Mouse (Mus musculus) limb, embryonic 11.5 days (tissue): ENCODE results near the gene Wdsub1. TPM values are rescaled to one million over a fixed set of nuclear protein-coding genes. Genes with fewer than 3 reads are reported as not detected.

ENCODE experiments used
- ATAC-seq: fragments of 200-750 bp; cut with Nextera tagmentation; 2 replicates; pipeline ENCODE4 v1.8.0; 2017; ENCODE audit warnings: low read depth; ENCODE audit not compliant: insufficient number of reproducible peaks, low FRiP score, low TSS enrichment
- DNase-seq: peaks from one replicate; pipeline ENCODE4 v3.0.0-alpha.2; 2015; ENCODE audit warnings: low spot score
- H3K27ac ChIP-seq: fragments of 300-500 bp; sonication (generic); replicated peaks from 2 replicates; pipeline ENCODE4 v1.5.1; 2014; ENCODE audit warnings: low read depth, mild to moderate bottlenecking, low read length
- H3K27me3 ChIP-seq: fragments of 300-500 bp; sonication (generic); 2 replicates; pipeline ENCODE4 v1.6.1; 2014; ENCODE audit warnings: mild to moderate bottlenecking, low read length, mixed read lengths; ENCODE audit not compliant: control insufficient read depth, insufficient read depth
- H3K36me3 ChIP-seq: fragments of 300-500 bp; sonication (generic); 2 replicates; pipeline ENCODE4 v1.6.1; 2014; ENCODE audit warnings: mild to moderate bottlenecking, low read length, moderate library complexity, mixed read lengths; ENCODE audit not compliant: control insufficient read depth, insufficient read depth
- H3K4me1 ChIP-seq: fragments of 300-500 bp; sonication (generic); 2 replicates; pipeline ENCODE4 v1.6.1; 2014; ENCODE audit warnings: low read length, mixed read lengths; ENCODE audit not compliant: control insufficient read depth, insufficient read depth
- H3K4me2 ChIP-seq: fragments of 300-500 bp; sonication (generic); 2 replicates; pipeline ENCODE4 v1.6.1; 2014; ENCODE audit warnings: low read depth, mild to moderate bottlenecking, moderate library complexity; ENCODE audit not compliant: severe bottlenecking
- H3K4me3 ChIP-seq: fragments of 300-500 bp; sonication (generic); 2 replicates; pipeline ENCODE4 v1.5.1; 2014; ENCODE audit warnings: low read depth, low read length
- H3K9ac ChIP-seq: fragments of 300-500 bp; sonication (generic); 2 replicates; pipeline ENCODE4 v1.6.1; 2014; ENCODE audit warnings: mild to moderate bottlenecking, low read length
- H3K9me3 ChIP-seq: fragments of 300-500 bp; sonication (generic); 2 replicates; pipeline ENCODE4 v1.6.1; 2016; ENCODE audit warnings: low read length; ENCODE audit not compliant: control insufficient read depth
- WGBS: fragments of 180-500 bp; shearing (Covaris S2); extraction: QIAGEN DNeasy Blood & Tissue Kit; methylation state at CpG from one replicate; pipeline ENCODE4 v1.1.7; 2014; 5-methylcytosine and 5-hydroxymethylcytosine counted together
- polyA plus RNA-seq: library from polyadenylated mRNA; unstranded; fragments of >200 nt; fragmentation: Nextera tagmentation; extraction: Ambion mirVana; gene quantifications from 2 replicates; pipeline ENCODE4 v1.2.1, GENCODE M21; 2014

Wdsub1 gene
- polyA plus RNA-seq, 1 experiment from 2014 or later = 33.5 TPM

- no peak for ATAC-seq
- 0 out of 2 replicates have a peak, but pooled peaks cover 3% of the 10 kb centered on the region for H3K4me1 ChIP-seq
- no peak for DNase-seq
- 47% methylated on average over 4 of the region's 4 CpGs for WGBS
- no peak overlapping the region for H3K4me2 ChIP-seq
- peaks cover 34% of the 10 kb centered on the region for H3K36me3 ChIP-seq
- H3K27me3 ChIP-seq = no peaks in the 10 kb centered on the region
- H3K9me3 ChIP-seq = no peaks in the 10 kb centered on the region
- H3K9ac ChIP-seq = no peak overlapping the region
- H3K27ac ChIP-seq = no peak overlapping the region
- H3K4me3 ChIP-seq = no peak overlapping the region
Observed at GRCm38 (mm10) chr2:59840191-59840590, 42.2 kb downstream of the Wdsub1 start.

GRCm38 (mm10) chr2:59839755-59840154, 42.6 kb downstream of the Wdsub1 start:
- no peak overlapping the region for H3K4me3 ChIP-seq
- no peaks in the 10 kb centered on the region for H3K27me3 ChIP-seq
- 0 out of 2 replicates have a peak, but pooled peaks cover 3% of the 10 kb centered on the region for H3K4me1 ChIP-seq
- DNase-seq (no peak), ATAC-seq (no peak)
- WGBS = 63% methylated on average over 2 of the region's 2 CpGs
- no peak overlapping the region for H3K27ac ChIP-seq
- peaks cover 37% of the 10 kb centered on the region for H3K36me3 ChIP-seq
- H3K9me3 ChIP-seq = no peaks in the 10 kb centered on the region
- H3K4me2 ChIP-seq = no peak overlapping the region
- H3K9ac ChIP-seq = no peak overlapping the region

- H3K4me3 ChIP-seq = no peak overlapping the region
- no peak overlapping the region for H3K27ac ChIP-seq
- DNase-seq (no peak), ATAC-seq (no peak)
- H3K4me1 ChIP-seq = 0 out of 2 replicates have a peak, but pooled peaks cover 3% of the 10 kb centered on the region
- H3K9me3 ChIP-seq = no peaks in the 10 kb centered on the region
- no peak overlapping the region for H3K4me2 ChIP-seq
- no peak overlapping the region for H3K9ac ChIP-seq
- 93% methylated on average over 8 of the region's 8 CpGs for WGBS
- H3K27me3 ChIP-seq = no peaks in the 10 kb centered on the region
- H3K36me3 ChIP-seq = peaks cover 40% of the 10 kb centered on the region
Observed at GRCm38 (mm10) chr2:59838825-59839224, 43.6 kb downstream of the Wdsub1 start.

GRCm38 (mm10) chr2:59831831-59832230, 50.6 kb downstream of the Wdsub1 start:
- Histone ChIP-seq H3K27ac (no peak overlapping the region), H3K9ac (no peak overlapping the region), H3K4me2 (no peak overlapping the region), H3K4me1 (peaks cover 32% of the 10 kb centered on the region), H3K27me3 (no peaks in the 10 kb centered on the region), H3K9me3 (no peaks in the 10 kb centered on the region), H3K4me3 (no peak overlapping the region), H3K36me3 (peaks cover 15% of the 10 kb centered on the region; the same call in 1 of the 2 replicates)
- WGBS = 92% methylated on average over 7 of the region's 7 CpGs
- ATAC-seq (no peak), DNase-seq (no peak)

GRCm38 (mm10) chr2:59830940-59831339, 51.5 kb downstream of the Wdsub1 start:
- ATAC-seq (no peak), DNase-seq (no peak)
- no peak overlapping the region for H3K9ac ChIP-seq
- H3K27ac ChIP-seq = no peak overlapping the region
- no peaks in the 10 kb centered on the region for H3K9me3 ChIP-seq
- peaks cover 32% of the 10 kb centered on the region for H3K4me1 ChIP-seq
- no peak overlapping the region for H3K4me2 ChIP-seq
- H3K4me3 ChIP-seq = no peak overlapping the region
- H3K36me3 ChIP-seq = peaks cover 14% of the 10 kb centered on the region; the same call in 1 of the 2 replicates
- no peaks in the 10 kb centered on the region for H3K27me3 ChIP-seq
- 81% methylated on average over 5 of the region's 5 CpGs for WGBS

DNA sequence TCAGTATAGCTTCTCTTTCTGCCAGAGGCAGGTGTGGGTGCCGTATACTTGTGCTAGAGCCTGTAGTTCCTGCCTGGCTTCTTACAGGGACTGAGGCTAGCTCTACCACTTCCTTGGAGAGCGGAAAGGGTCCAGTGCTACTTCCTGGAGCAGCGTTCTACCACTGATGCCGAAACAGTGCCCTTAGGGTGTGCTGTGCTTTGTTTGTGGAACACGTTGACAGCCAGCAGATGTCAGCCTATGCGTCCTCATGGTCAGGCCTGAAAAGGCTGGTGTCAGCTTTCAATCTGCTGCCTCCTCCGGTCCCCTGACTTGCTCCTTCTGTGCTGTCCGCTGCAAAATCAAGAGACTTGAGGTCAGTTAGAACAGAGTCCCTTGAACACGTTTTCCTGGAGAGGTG, 52.2 kb downstream of the Wdsub1 start:
- Histone ChIP-seq H3K36me3 (peaks cover 11% of the 10 kb centered on the region; the same call in 1 of the 2 replicates), H3K4me2 (no peak overlapping the region), H3K9me3 (no peaks in the 10 kb centered on the region), H3K27me3 (no peaks in the 10 kb centered on the region), H3K27ac (no peak overlapping the region), H3K9ac (no peak overlapping the region), H3K4me1 (peaks cover 32% of the 10 kb centered on the region), H3K4me3 (no peak overlapping the region)
- 22% methylated on average over 9 of the region's 9 CpGs for WGBS
- peak; percentile 58 for DNase-seq
- peak; percentile 36; the same call in 1 of the 2 replicates for ATAC-seq

- Histone ChIP-seq H3K36me3 (peaks cover 8% of the 10 kb centered on the region; the same call in 1 of the 2 replicates), H3K27ac (0 out of 2 replicates have a peak overlapping the region, but pooled peaks have one; percentile 11), H3K4me2 (no peak overlapping the region), H3K4me3 (no peak overlapping the region), H3K27me3 (no peaks in the 10 kb centered on the region), H3K4me1 (peaks cover 32% of the 10 kb centered on the region), H3K9me3 (no peaks in the 10 kb centered on the region), H3K9ac (no peak overlapping the region)
- WGBS = 77% methylated on average over 7 of the region's 7 CpGs
- no peak for DNase-seq
- ATAC-seq = no peak
Observed at GRCm38 (mm10) chr2:59829718-59830117, 52.7 kb downstream of the Wdsub1 start.

DNA sequence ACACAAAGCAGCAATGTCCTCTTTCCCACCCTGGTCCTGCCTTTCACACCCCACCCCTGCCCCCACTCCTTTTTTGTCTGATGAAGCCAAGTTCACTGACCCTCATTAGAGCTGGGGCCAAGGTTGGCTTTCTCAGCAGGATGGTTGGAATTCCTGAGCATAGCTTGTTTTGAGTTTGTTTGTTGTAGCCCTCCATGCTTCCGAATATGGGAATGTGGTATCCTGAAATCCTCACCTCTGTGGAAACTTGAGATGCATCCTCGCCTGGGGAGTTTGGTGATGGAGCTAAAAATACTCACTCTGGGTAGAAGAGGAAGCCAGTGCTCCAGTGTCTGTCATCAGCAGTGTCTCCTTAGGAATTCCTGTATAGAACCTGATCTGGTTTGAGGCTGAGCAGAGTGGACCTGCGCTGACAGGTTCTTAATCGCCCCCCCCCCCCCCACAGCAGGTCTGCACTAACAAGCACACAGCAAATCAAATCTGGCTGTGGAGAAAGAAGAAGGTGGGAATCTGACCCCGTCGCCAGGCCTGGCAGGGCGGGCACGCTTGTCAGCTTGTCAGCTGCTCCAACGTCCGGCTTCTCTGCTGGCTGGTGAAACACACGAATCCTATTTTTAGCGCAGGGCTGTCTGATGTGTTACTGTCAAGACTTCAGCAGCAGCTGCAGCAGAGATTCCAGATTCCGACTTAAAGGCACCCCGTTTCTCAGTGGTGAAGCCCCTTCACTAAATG, 53.4 kb downstream of the Wdsub1 start:
- no peak overlapping the region for H3K9ac ChIP-seq
- 0 out of 2 replicates have a peak overlapping the region, but pooled peaks have one; percentile 11 for H3K27ac ChIP-seq
- H3K4me1 ChIP-seq = peaks cover 32% of the 10 kb centered on the region
- DNase-seq (peak; percentile 69), ATAC-seq (peak; percentile 65)
- peaks cover 4% of the 10 kb centered on the region; the same call in 1 of the 2 replicates for H3K36me3 ChIP-seq
- 19% methylated on average over 14 of the region's 14 CpGs for WGBS
- no peaks in the 10 kb centered on the region for H3K27me3 ChIP-seq
- H3K9me3 ChIP-seq = no peaks in the 10 kb centered on the region
- H3K4me2 ChIP-seq = no peak overlapping the region
- no peak overlapping the region for H3K4me3 ChIP-seq
